Mouse (Mus musculus) embryonic facial prominence, embryonic 15.5 days (tissue): ENCODE results near the gene Krit1. TPM values are rescaled to one million over a fixed set of nuclear protein-coding genes. Genes with fewer than 3 reads are reported as not detected.
"Not testable (repeated sequence)": the region's sequence is repeated elsewhere in the genome, so short reads cannot be mapped to it uniquely, and the experiment has no call there.

Experiments
- ATAC-seq: fragments of 200-750 bp; cut with Nextera tagmentation; 2 replicates; pipeline ENCODE4 v1.8.0; 2017; ENCODE audit warnings: low read depth, moderate TSS enrichment; ENCODE audit not compliant: insufficient number of reproducible peaks, low FRiP score, low TSS enrichment
- H3K27ac ChIP-seq: fragments of 300-500 bp; sonication (generic); replicated peaks from 2 replicates; pipeline ENCODE4 v1.5.1; 2015; ENCODE audit warnings: mild to moderate bottlenecking, inconsistent platforms
- H3K27me3 ChIP-seq: fragments of 300-500 bp; sonication (generic); 2 replicates; pipeline ENCODE4 v1.6.1; 2015; ENCODE audit warnings: inconsistent platforms
- H3K36me3 ChIP-seq: fragments of 300-500 bp; sonication (generic); 2 replicates; pipeline ENCODE4 v1.6.1; 2015; ENCODE audit warnings: mild to moderate bottlenecking, inconsistent platforms
- H3K4me1 ChIP-seq: fragments of 300-500 bp; sonication (generic); 2 replicates; pipeline ENCODE4 v1.6.1; 2015; ENCODE audit warnings: inconsistent platforms
- H3K4me2 ChIP-seq: fragments of 300-500 bp; sonication (generic); replicated peaks from 2 replicates; pipeline ENCODE4 v1.6.1; 2015; ENCODE audit warnings: mild to moderate bottlenecking, inconsistent platforms
- H3K4me3 ChIP-seq: fragments of 300-500 bp; sonication (generic); replicated peaks from 2 replicates; pipeline ENCODE4 v1.5.1; 2015; ENCODE audit warnings: mild to moderate bottlenecking, inconsistent platforms
- H3K9ac ChIP-seq: fragments of 300-500 bp; sonication (generic); 2 replicates; pipeline ENCODE4 v1.6.1; 2015; ENCODE audit warnings: inconsistent platforms
- H3K9me3 ChIP-seq: fragments of 300-500 bp; sonication (generic); replicated peaks from 2 replicates; pipeline ENCODE4 v1.6.1; 2016; ENCODE audit warnings: inconsistent platforms
- WGBS: fragments of 180-500 bp; shearing (Covaris S2); methylation state at CpG from one replicate; pipeline ENCODE4 v1.1.7; 2015; 5-methylcytosine and 5-hydroxymethylcytosine counted together
- polyA plus RNA-seq: library from polyadenylated mRNA; unstranded; fragments of >200 nt; fragmentation: Nextera tagmentation; extraction: Ambion mirVana; gene quantifications from 2 replicates; pipeline ENCODE4 v1.2.1, GENCODE M21; 2015

Gene Krit1
- polyA plus RNA-seq, 1 experiment from 2014 or later, result 43.3 TPM

GRCm38 (mm10) chr5:3893459-3894293 is 90.7 kb downstream of the Krit1 start, which contains the start of gene Mterf1a:
Gene Mterf1a (minus strand): TSS chr5:3893933.
- H3K4me3 ChIP-seq, result peak within 1 kb of the TSS; percentile 42
- ATAC-seq, result peak; percentile 96
- not testable (repeated sequence) for H3K36me3 ChIP-seq, H3K27me3 ChIP-seq, H3K9me3 ChIP-seq, H3K27ac ChIP-seq, H3K4me1 ChIP-seq
- H3K4me2 ChIP-seq, result peak within 1 kb of the TSS; percentile 51
- 1% methylated on average over 10 of the region's 47 CpGs for WGBS
- peak within 1 kb of the TSS; percentile 22; the same call in 1 of the 2 replicates for H3K9ac ChIP-seq

GRCm38 (mm10) chr5:3894294-3894619 is 91.3 kb downstream of the Krit1 start:
- ATAC-seq, H3K9me3 ChIP-seq, H3K9ac ChIP-seq, H3K36me3 ChIP-seq, H3K4me1 ChIP-seq, H3K4me2 ChIP-seq, H3K27ac ChIP-seq, H3K27me3 ChIP-seq: not testable (repeated sequence)
- WGBS, result 96% methylated on average over 4 of the region's 4 CpGs
- peak overlapping the region; percentile 31 for H3K4me3 ChIP-seq

Other genes starting within 250 kb of the Krit1 start
- gene 1700109H08Rik, start 231.6 kb upstream of the Krit1 start, polyA plus RNA-seq, result 2.3 and 2.8 TPM in 2 replicates
- 15.9 and 17.3 TPM in 2 replicates for gene Pex1, start 207.1 kb upstream of the Krit1 start, polyA plus RNA-seq
- gene Rbm48, start 206.6 kb upstream of the Krit1 start, polyA plus RNA-seq, result 11.9 and 13.0 TPM in 2 replicates
- not detected in 2 replicates for gene Tmbim7, start 152.0 kb upstream of the Krit1 start, polyA plus RNA-seq
- gene Gatad1, start 146.0 kb upstream of the Krit1 start, polyA plus RNA-seq, result 51.2 and 56.6 TPM in 2 replicates
- 9.0 and 10.9 TPM in 2 replicates for gene Ankib1, start 259 bp upstream of the Krit1 start, polyA plus RNA-seq
- gene Lrrd1, start 42.0 kb downstream of the Krit1 start, polyA plus RNA-seq, result 0.09 and 0.11 TPM in 2 replicates
- gene Mterf1a, start 90.7 kb downstream of the Krit1 start, polyA plus RNA-seq, result 7.8 and 8.1 TPM in 2 replicates
- gene Akap9, start 124.9 kb downstream of the Krit1 start, polyA plus RNA-seq, result 141 and 144 TPM in 2 replicates